Mouse (Mus musculus) left cerebral cortex, adult 18-20 months (tissue): ENCODE results near the gene Ipcef1. TPM values are rescaled to one million over a fixed set of nuclear protein-coding genes. Genes with fewer than 3 reads are reported as not detected.

ENCODE experiments used
- DNase-seq, 2 experiments: peaks; one replicate each; pipeline ENCODE4 v3.0.0; 2021 to 2022; ENCODE audit warnings: low spot score in 2 of 2, mixed read lengths in 1 of 2
- long read RNA-seq, 2 experiments: library from polyadenylated mRNA; stranded (forward); transcript quantifications; one replicate each; pipeline ENCODE4 v2.0.0; 2021
- total RNA-seq, 2 experiments: library from RNA; stranded (reverse); gene quantifications; 2 replicates each; pipeline ENCODE4 v1.2.3; 2021

Ipcef1 gene
- total RNA-seq: 100 to 1,000 TPM in 1 of 2 experiments, 10 to 100 TPM in 1; 95.5 to 103 TPM
- long read RNA-seq, experiment 1, full-length matches to known transcripts: 10 of 38 reads
- long read RNA-seq, experiment 1, partial matches to known transcripts: 3 of 38 reads
- long read RNA-seq, experiment 1, other reads (novel, unspliced or antisense): 25 of 38 reads
- long read RNA-seq, experiment 2, full-length matches to known transcripts: 5 of 23 reads
- long read RNA-seq, experiment 2, partial matches to known transcripts: 0 of 23 reads
- long read RNA-seq, experiment 2, other reads (novel, unspliced or antisense): 18 of 23 reads

GRCm38 (mm10) chr10:7052315-7053017 lies at the start of gene Ipcef1:
Ipcef1 (minus strand) TSS chr10:7052478.
- DNase-seq: no peak

GRCm38 (mm10) chr10:7077971-7078370 lies 25.7 kb upstream of the Ipcef1 start:
- no peak for DNase-seq

- DNase-seq: no peak
Measured at GRCm38 (mm10) chr10:7077389-7077808, 25.1 kb upstream of the Ipcef1 start.

- no peak for DNase-seq
Measured at GRCm38 (mm10) chr10:7076662-7077211, 24.5 kb upstream of the Ipcef1 start.

GRCm38 (mm10) chr10:7076201-7076600 lies 23.9 kb upstream of the Ipcef1 start:
- DNase-seq: peak; percentile 81 to 92

- DNase-seq: no peak
Measured at GRCm38 (mm10) chr10:7075661-7076060, 23.4 kb upstream of the Ipcef1 start.

- no peak for DNase-seq
Measured at GRCm38 (mm10) chr10:7074231-7074630, 22.0 kb upstream of the Ipcef1 start.

- no peak for DNase-seq
Measured at GRCm38 (mm10) chr10:7070924-7071323, 18.6 kb upstream of the Ipcef1 start.

- DNase-seq: no peak
Measured at GRCm38 (mm10) chr10:7070100-7070835, 18.0 kb upstream of the Ipcef1 start.

GRCm38 (mm10) chr10:7069090-7069489 lies 16.8 kb upstream of the Ipcef1 start:
- DNase-seq: no peak

- no peak for DNase-seq
Measured at GRCm38 (mm10) chr10:7068608-7069007, 16.3 kb upstream of the Ipcef1 start.

- no peak for DNase-seq
Measured at GRCm38 (mm10) chr10:7063752-7064457, 11.6 kb upstream of the Ipcef1 start.

- no peak for DNase-seq
Measured at GRCm38 (mm10) chr10:7062993-7063392, 10.7 kb upstream of the Ipcef1 start.

- DNase-seq: no peak
Measured at GRCm38 (mm10) chr10:7060326-7060725, 8.0 kb upstream of the Ipcef1 start.

GRCm38 (mm10) chr10:7057546-7057945 lies 5.3 kb upstream of the Ipcef1 start:
- no peak for DNase-seq

- DNase-seq: no peak
Measured at GRCm38 (mm10) chr10:7054560-7055205, 2.4 kb upstream of the Ipcef1 start.

GRCm38 (mm10) chr10:7049901-7050300 lies 2.4 kb downstream of the Ipcef1 start:
- DNase-seq: no peak

- DNase-seq: no peak
Measured at GRCm38 (mm10) chr10:7047919-7048291, 4.4 kb downstream of the Ipcef1 start.

- DNase-seq: no peak
Measured at GRCm38 (mm10) chr10:7047288-7047918, 4.9 kb downstream of the Ipcef1 start.

GRCm38 (mm10) chr10:7043896-7044295 lies 8.4 kb downstream of the Ipcef1 start:
- DNase-seq: no peak
